Mouse (Mus musculus) kidney, adult 10 weeks (tissue): ENCODE measurements around the gene Lce3b. TPM values are rescaled to one million over a fixed set of nuclear protein-coding genes. Genes with fewer than 3 reads are reported as not detected.

ENCODE experiments used
- polyA plus RNA-seq: library from polyadenylated mRNA; stranded (reverse); fragments of 350-450 nt; fragmentation: Illumina TruSeq; extraction: RNeasy Lipid Tissue Mini Kit (QIAGEN cat#74804); gene quantifications from one replicate; pipeline ENCODE4 v1.2.3, GENCODE M21; 2014; ENCODE audit warnings: low read depth, low replicate concordance

Gene Lce3b
- polyA plus RNA-seq = not detected

GRCm38 (mm10) chr3:92932679-92933078 lies at the start of gene Lce3b:
Lce3b (plus strand) TSS chr3:92932979.

GRCm38 (mm10) chr3:92926130-92926529 lies 6.6 kb upstream of the Lce3b start, which contains the start of gene Lce3a:
Lce3a (minus strand) TSS chr3:92926230.

GRCm38 (mm10) chr3:92944186-92944585 lies 11.4 kb downstream of the Lce3b start, which contains the start of gene Lce3c:
Lce3c (plus strand) TSS chr3:92944486.

GRCm38 (mm10) chr3:92957090-92957489 lies 24.3 kb downstream of the Lce3b start, which contains the start of gene Lce3d:
Lce3d (plus strand) TSS chr3:92957390.

GRCm38 (mm10) chr3:92966761-92967160 lies 34.0 kb downstream of the Lce3b start, which contains the start of gene Lce3e:
Lce3e (plus strand) TSS chr3:92967061.

Other genes with a start within 250 kb of the Lce3b start
- gene Lce1d, start 245.8 kb upstream of the Lce3b start, polyA plus RNA-seq = not detected
- not detected for gene Lce1e, start 223.9 kb upstream of the Lce3b start, polyA plus RNA-seq
- gene Lce1f, start 212.6 kb upstream of the Lce3b start, polyA plus RNA-seq = not detected
- gene Gm38119, start 193.9 kb upstream of the Lce3b start, polyA plus RNA-seq = not detected
- gene Lce1g, start 180.6 kb upstream of the Lce3b start, polyA plus RNA-seq = not detected
- gene Lce1h, start 167.9 kb upstream of the Lce3b start, polyA plus RNA-seq = not detected
- not detected for gene Lce1i, start 154.1 kb upstream of the Lce3b start, polyA plus RNA-seq
- not detected for gene Lce1j, start 142.5 kb upstream of the Lce3b start, polyA plus RNA-seq
- not detected for gene Lce1k, start 125.1 kb upstream of the Lce3b start, polyA plus RNA-seq
- gene Kprp, start 105.7 kb upstream of the Lce3b start, polyA plus RNA-seq = not detected
- not detected for gene Lce1l, start 81.7 kb upstream of the Lce3b start, polyA plus RNA-seq
- not detected for gene 2310050C09Rik, start 62.8 kb upstream of the Lce3b start, polyA plus RNA-seq
- gene Lce3a, start 6.7 kb upstream of the Lce3b start, polyA plus RNA-seq = not detected
- not detected for gene Lce3c, start 11.5 kb downstream of the Lce3b start, polyA plus RNA-seq
- gene Lce3d, start 24.4 kb downstream of the Lce3b start, polyA plus RNA-seq = not detected
- not detected for gene Lce3e, start 34.1 kb downstream of the Lce3b start, polyA plus RNA-seq
- not detected for gene Lce3f, start 59.2 kb downstream of the Lce3b start, polyA plus RNA-seq
- gene Crct1, start 82.7 kb downstream of the Lce3b start, polyA plus RNA-seq = not detected
- not detected for gene Lce1m, start 86.1 kb downstream of the Lce3b start, polyA plus RNA-seq
- not detected for gene Gm4858, start 135.8 kb downstream of the Lce3b start, polyA plus RNA-seq
- gene Crnn, start 211.8 kb downstream of the Lce3b start, polyA plus RNA-seq = not detected